Comparison of ENCODE assay signal across 9 mouse cellular contexts in genomic region chr10:17411300-17411987, GRCm38 (mm10).
A peak's percentile ranks its signal among the peaks of the same experiment; 100 is the strongest.
DNase-seq lines count a peak whose midpoint lies in the region.
"Had no signal": no experiment of that assay in that cellular context is flagged by ENCODE, and none has a peak within 500 bp of the region (broad histone marks: within the 10 kb centered on the region; RNA-seq: fewer than 3 reads in every experiment).

No protein-coding gene starts in this region.

- peak; percentile 82 for DNase-seq in ovary, adult 18-20 months (ENCODE audit: low spot score)
- DNase-seq in ovary, postnatal 10 days (ENCODE audit: low spot score) = no peak
- DNase-seq in adrenal gland, postnatal 25 days = peak; percentile 18
- peak; percentile 47 to 68 for DNase-seq in kidney, postnatal 25 days
- peak; percentile 37 for DNase-seq in testis, postnatal 10 days (ENCODE audit: low spot score)
- no peak for DNase-seq in gastrocnemius, postnatal 25 days
- DNase-seq in layer of hippocampus, adult 11-12 months (ENCODE audit: low spot score) = no peak
- no peak for DNase-seq in right cerebral cortex, postnatal 10 days (ENCODE audit: low spot score in 2 of 2)
- DNase-seq: left cerebral cortex, postnatal 4 days had no signal

Comparison
In these comparisons a context has a peak if more than half of its experiments do, and no peak if none do; other contexts are left out.
1. DNase-seq: peak in ovary, adult 18-20 months (single experiment), adrenal gland, postnatal 25 days (single experiment), kidney, postnatal 25 days (2 of 2) and testis, postnatal 10 days (single experiment); none in ovary, postnatal 10 days (single experiment), gastrocnemius, postnatal 25 days (single experiment), layer of hippocampus, adult 11-12 months (single experiment) and right cerebral cortex, postnatal 10 days (0 of 2).